Mouse (Mus musculus) liver, embryonic 12.5 days (tissue): ENCODE results near the gene Sds. TPM values are rescaled to one million over a fixed set of nuclear protein-coding genes. Genes with fewer than 3 reads are reported as not detected.

Experiments used
- ATAC-seq: fragments of 200-750 bp; cut with Nextera tagmentation; 2 replicates; pipeline ENCODE4 v1.8.0; 2017; ENCODE audit warnings: moderate number of reproducible peaks, mild to moderate bottlenecking, moderate library complexity
- H3K27ac ChIP-seq: fragments of 300-500 bp; sonication (generic); 2 replicates; pipeline ENCODE4 v1.5.1; 2016; ENCODE audit warnings: mild to moderate bottlenecking
- H3K27me3 ChIP-seq: fragments of 300-500 bp; sonication (generic); replicated peaks from 2 replicates; pipeline ENCODE4 v1.6.1; 2016; ENCODE audit warnings: mild to moderate bottlenecking, moderate library complexity
- H3K36me3 ChIP-seq: fragments of 300-500 bp; sonication (generic); 2 replicates; pipeline ENCODE4 v1.6.1; 2016; ENCODE audit warnings: mild to moderate bottlenecking, moderate library complexity
- H3K4me1 ChIP-seq: fragments of 300-500 bp; sonication (generic); 2 replicates; pipeline ENCODE4 v1.6.1; 2016
- H3K4me2 ChIP-seq: fragments of 300-500 bp; sonication (generic); 2 replicates; pipeline ENCODE4 v1.6.1; 2016; ENCODE audit warnings: mild to moderate bottlenecking, moderate library complexity
- H3K4me3 ChIP-seq: fragments of 300-500 bp; sonication (generic); 2 replicates; pipeline ENCODE4 v1.5.1; 2016; ENCODE audit warnings: mild to moderate bottlenecking, moderate library complexity
- H3K9ac ChIP-seq: fragments of 300-500 bp; sonication (generic); 2 replicates; pipeline ENCODE4 v1.6.1; 2016; ENCODE audit warnings: mild to moderate bottlenecking, moderate library complexity
- H3K9me3 ChIP-seq: fragments of 300-500 bp; sonication (generic); replicated peaks from 2 replicates; pipeline ENCODE4 v1.6.1; 2016; ENCODE audit warnings: mild to moderate bottlenecking, moderate library complexity
- WGBS: fragments of 180-500 bp; shearing (Covaris S2); methylation state at CpG from one replicate; pipeline ENCODE4 v1.1.7; 2016; ENCODE audit not compliant: insufficient replicate concordance; 5-methylcytosine and 5-hydroxymethylcytosine counted together
- polyA plus RNA-seq: library from polyadenylated mRNA; unstranded; fragments of >200 nt; fragmentation: Nextera tagmentation; extraction: Ambion mirVana; gene quantifications from 2 replicates; pipeline ENCODE4 v1.2.1, GENCODE M21; 2016

Gene Sds
- polyA plus RNA-seq, 1 experiment from 2014 or later = not detected

GRCm38 (mm10) chr5:120526311-120526710 is 50.0 kb downstream of the Sds start:
- no peak for ATAC-seq
- Histone ChIP-seq H3K9me3 (no peaks in the 10 kb centered on the region), H3K9ac (no peak overlapping the region), H3K27ac (no peak overlapping the region), H3K27me3 (no peaks in the 10 kb centered on the region), H3K4me3 (no peak overlapping the region), H3K4me2 (no peak overlapping the region), H3K36me3 (peaks cover 29% of the 10 kb centered on the region), H3K4me1 (peaks cover 34% of the 10 kb centered on the region)
- 63% methylated on average over 11 of the region's 11 CpGs for WGBS

DNA sequence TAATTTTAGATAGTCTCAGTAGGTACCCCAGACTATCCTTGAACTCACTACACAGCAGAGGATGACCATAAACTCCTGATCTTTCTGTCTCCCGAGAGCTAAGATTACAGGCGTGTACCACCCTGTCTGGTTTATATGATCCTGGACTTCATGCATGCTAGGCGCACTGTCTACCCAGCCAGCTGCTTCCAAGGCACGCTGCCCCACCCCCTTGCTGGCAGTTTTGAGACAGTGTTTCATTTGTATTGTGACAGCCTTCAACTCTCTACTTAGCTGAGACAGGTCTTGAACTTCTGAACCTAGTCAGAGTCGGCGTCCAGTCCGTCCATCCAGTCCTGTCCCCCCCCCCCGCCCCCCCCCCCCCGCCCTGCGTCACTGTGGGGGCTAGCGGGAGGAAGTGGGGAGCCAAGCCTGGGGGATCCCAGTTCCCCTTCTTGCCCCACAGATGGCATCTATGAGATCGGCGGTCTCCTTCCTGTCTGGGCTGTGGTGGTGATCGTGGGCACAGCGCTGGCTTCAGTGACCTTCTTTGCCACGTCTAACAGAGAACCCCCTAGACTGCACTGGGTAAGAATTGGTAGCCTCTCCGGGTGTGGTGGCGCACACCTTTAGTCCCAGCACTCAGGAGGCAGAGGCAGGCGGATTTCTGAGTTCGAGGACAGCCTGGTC is 51.1 kb downstream of the Sds start:
- Histone ChIP-seq H3K9ac (no peak overlapping the region), H3K4me3 (no peak overlapping the region), H3K4me2 (no peak overlapping the region), H3K36me3 (peaks cover 20% of the 10 kb centered on the region), H3K4me1 (peaks cover 34% of the 10 kb centered on the region), H3K27ac (no peak overlapping the region), H3K9me3 (no peaks in the 10 kb centered on the region), H3K27me3 (no peaks in the 10 kb centered on the region)
- WGBS = 55% methylated on average over 15 of the region's 20 CpGs
- ATAC-seq = no peak

GRCm38 (mm10) chr5:120531631-120532030 is 55.3 kb downstream of the Sds start:
- Histone ChIP-seq H3K4me1 (peaks cover 4% of the 10 kb centered on the region), H3K9ac (no peak overlapping the region), H3K27ac (no peak overlapping the region), H3K9me3 (no peaks in the 10 kb centered on the region), H3K27me3 (no peaks in the 10 kb centered on the region), H3K4me2 (no peak overlapping the region), H3K4me3 (no peak overlapping the region), H3K36me3 (peaks cover 40% of the 10 kb centered on the region)
- WGBS = 75% methylated on average over 8 of the region's 8 CpGs
- ATAC-seq = no peak

Other genes with a start within 250 kb of the Sds start
- not detected in 2 replicates for gene Lhx5, start 44.8 kb upstream of the Sds start, polyA plus RNA-seq
- 1.1 TPM in 2 replicates for gene Sdsl, start 3.7 kb upstream of the Sds start, polyA plus RNA-seq
- 23.2 and 27.4 TPM in 2 replicates for gene Plbd2, start 27.1 kb downstream of the Sds start, polyA plus RNA-seq
- gene Slc8b1, start 34.6 kb downstream of the Sds start, polyA plus RNA-seq = 4.2 and 6.0 TPM in 2 replicates
- gene Tpcn1, start 112.1 kb downstream of the Sds start, polyA plus RNA-seq = 24.8 and 25.4 TPM in 2 replicates
- 2.0 and 2.1 TPM in 2 replicates for gene Iqcd, start 112.5 kb downstream of the Sds start, polyA plus RNA-seq
- 7.3 and 8.4 TPM in 2 replicates for gene Rita1, start 136.1 kb downstream of the Sds start, polyA plus RNA-seq
- gene Ddx54, start 136.2 kb downstream of the Sds start, polyA plus RNA-seq = 35.0 and 36.3 TPM in 2 replicates
- gene Cfap73, start 157.7 kb downstream of the Sds start, polyA plus RNA-seq = not detected in 2 replicates
- 0.19 and 0.20 TPM in 2 replicates for gene Rasal1, start 172.3 kb downstream of the Sds start, polyA plus RNA-seq
- gene Dtx1, start 235.4 kb downstream of the Sds start, polyA plus RNA-seq = 0.37 and 0.67 TPM in 2 replicates